Mouse (Mus musculus) testis, adult 2 months (tissue): Measurements from ENCODE around the gene Asb14.

ENCODE experiments used
- CTCF ChIP-seq: fragments of 200-500 bp; IDR thresholded peaks from 2 replicates; pipeline ENCODE4 v1.5.1; 2012; ENCODE audit warnings: low read depth, mild to moderate bottlenecking, inconsistent platforms, low read length, moderate library complexity; ENCODE audit not compliant: control insufficient read depth, insufficient read depth, insufficient replicate concordance
- POLR2A ChIP-seq: fragments of 200-500 bp; IDR thresholded peaks from 2 replicates; pipeline ENCODE4 v1.6.1; 2012; ENCODE audit warnings: low read depth, mild to moderate bottlenecking, inconsistent platforms, low read length, moderate library complexity; ENCODE audit not compliant: control insufficient read depth

DNA sequence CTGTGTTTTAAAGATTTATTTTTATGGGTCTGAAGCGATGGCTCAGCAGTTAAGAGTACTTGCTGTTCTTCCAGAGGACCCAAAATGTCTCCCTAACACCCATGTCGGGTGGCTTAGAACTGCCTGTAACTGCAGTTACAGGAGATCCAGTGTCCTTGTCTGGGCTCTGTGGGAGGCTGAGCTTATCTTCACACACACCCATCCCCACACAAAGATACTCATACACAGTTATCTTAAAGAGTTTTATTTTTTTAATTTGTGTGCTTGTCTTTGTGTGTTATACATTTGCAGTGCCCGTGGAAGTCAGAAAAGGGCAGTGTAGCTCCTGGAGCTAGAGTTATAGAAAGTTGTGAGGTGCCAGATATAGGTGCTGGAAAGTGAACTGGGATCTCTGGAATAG is 3.6 kb upstream of the Asb14 start:
- TF ChIP-seq POLR2A (no peak), CTCF (no peak)
